Mouse (Mus musculus) B cell, adult (primary cell): Measurements from ENCODE around the gene Slc39a3. TPM values are rescaled to one million over a fixed set of nuclear protein-coding genes. Genes with fewer than 3 reads are reported as not detected.

Source experiments
- total RNA-seq: library from RNA; stranded (reverse); gene quantifications from 4 replicates; pipeline ENCODE4 v1.2.4, GENCODE M21; 2023; ENCODE audit not compliant: inconsistent age

Slc39a3 gene
- total RNA-seq = 10.1 to 13.0 TPM (median 12.5 TPM) in 4 replicates

GRCm38 (mm10) chr10:81036988-81037580, at the start of gene Slc39a3:
TSS of gene Slc39a3 (minus strand) at chr10:81037426.

GRCm38 (mm10) chr10:81069836-81070235, 32.6 kb upstream of the Slc39a3 start, which contains the start of gene Thop1:
TSS of gene Thop1 (plus strand) at chr10:81070035.

GRCm38 (mm10) chr10:81059603-81060543, 22.6 kb upstream of the Slc39a3 start, which contains the start of gene Sgta:
TSS of gene Sgta (minus strand) at chr10:81060181.

GRCm38 (mm10) chr10:81025639-81026275, 11.5 kb downstream of the Slc39a3 start, which contains the start of gene Diras1:
TSS of gene Diras1 (minus strand) at chr10:81025662.

GRCm38 (mm10) chr10:81014393-81015384, 22.5 kb downstream of the Slc39a3 start, which contains the start of gene Gng7:
TSS of gene Gng7 (minus strand) at chr10:81014945.

Other genes with a start within 250 kb of the Slc39a3 start
- gene Sf3a2, start 239.2 kb downstream of the Slc39a3 start, total RNA-seq = 69.6 to 87.1 TPM (median 77.5 TPM) in 4 replicates
- gene Plekhj1, start 238.8 kb downstream of the Slc39a3 start, total RNA-seq = 120 to 133 TPM (median 122 TPM) in 4 replicates
- 0.96 to 1.9 TPM (median 1.5 TPM) in 4 replicates for gene Amh, start 232.2 kb downstream of the Slc39a3 start, total RNA-seq
- not detected in 4 replicates for gene Jsrp1, start 223.9 kb downstream of the Slc39a3 start, total RNA-seq
- 502 to 594 TPM (median 550 TPM) in 4 replicates for gene Oaz1, start 210.8 kb downstream of the Slc39a3 start, total RNA-seq
- gene Lingo3, start 193.4 kb downstream of the Slc39a3 start, total RNA-seq = not detected in 4 replicates
- gene Lsm7, start 182.2 kb downstream of the Slc39a3 start, total RNA-seq = 20.6 to 35.7 TPM (median 27.3 TPM) in 4 replicates
- 24.8 to 34.2 TPM (median 28.8 TPM) in 4 replicates for gene Sppl2b, start 182.2 kb downstream of the Slc39a3 start, total RNA-seq
- not detected in 4 replicates for gene Tmprss9, start 165.6 kb downstream of the Slc39a3 start, total RNA-seq
- gene Timm13, start 136.5 kb downstream of the Slc39a3 start, total RNA-seq = 67.2 to 77.1 TPM (median 71.8 TPM) in 4 replicates
- gene Lmnb2, start 119.2 kb downstream of the Slc39a3 start, total RNA-seq = 10.7 to 14.4 TPM (median 12.4 TPM) in 4 replicates
- gene Gadd45b, start 107.4 kb downstream of the Slc39a3 start, total RNA-seq = 43.6 to 49.2 TPM (median 44.1 TPM) in 4 replicates
- gene Gng7, start 22.5 kb downstream of the Slc39a3 start, total RNA-seq = 0.19 to 0.39 TPM (median 0.22 TPM) in 3 of 4 replicates, not detected in the other
- not detected in 4 replicates for gene Diras1, start 11.8 kb downstream of the Slc39a3 start, total RNA-seq
- gene Sgta, start 22.8 kb upstream of the Slc39a3 start, total RNA-seq = 62.6 to 68.2 TPM (median 64.7 TPM) in 4 replicates
- gene Thop1, start 32.6 kb upstream of the Slc39a3 start, total RNA-seq = 17.0 to 20.3 TPM (median 17.5 TPM) in 4 replicates
- gene Creb3l3, start 61.4 kb upstream of the Slc39a3 start, total RNA-seq = not detected in 4 replicates
- 129 to 154 TPM (median 146 TPM) in 4 replicates for gene Map2k2, start 68.5 kb upstream of the Slc39a3 start, total RNA-seq
- 96.3 to 108 TPM (median 102 TPM) in 4 replicates for gene Zbtb7a, start 97.8 kb upstream of the Slc39a3 start, total RNA-seq
- gene Pias4, start 130.5 kb upstream of the Slc39a3 start, total RNA-seq = 56.6 to 67.0 TPM (median 64.0 TPM) in 4 replicates
- 2,010 to 2,056 TPM (median 2,036 TPM) in 4 replicates for gene Eef2, start 139.2 kb upstream of the Slc39a3 start, total RNA-seq
- 75.8 to 91.0 TPM (median 85.2 TPM) in 4 replicates for gene Dapk3, start 145.6 kb upstream of the Slc39a3 start, total RNA-seq
- gene 4930442H23Rik, start 146.4 kb upstream of the Slc39a3 start, total RNA-seq = not detected in 4 replicates
- gene Nmrk2, start 164.6 kb upstream of the Slc39a3 start, total RNA-seq = not detected in 4 replicates
- gene Atcay, start 193.4 kb upstream of the Slc39a3 start, total RNA-seq = not detected in 4 replicates
- gene Zfr2, start 195.7 kb upstream of the Slc39a3 start, total RNA-seq = 2.6 to 7.2 TPM (median 4.5 TPM) in 4 replicates
- 22.2 to 31.3 TPM (median 26.5 TPM) in 4 replicates for gene Matk, start 215.5 kb upstream of the Slc39a3 start, total RNA-seq
- 128 to 138 TPM (median 136 TPM) in 4 replicates for gene Mrpl54, start 229.5 kb upstream of the Slc39a3 start, total RNA-seq
- gene Apba3, start 229.5 kb upstream of the Slc39a3 start, total RNA-seq = 41.2 to 44.0 TPM (median 42.6 TPM) in 4 replicates